Mouse (Mus musculus) heart, embryonic 16.5 days (tissue): ENCODE measurements around the gene Syn3. TPM values are rescaled to one million over a fixed set of nuclear protein-coding genes. Genes with fewer than 3 reads are reported as not detected.

Source experiments
- ATAC-seq: fragments of 200-750 bp; cut with Nextera tagmentation; replicated peaks from 2 replicates; pipeline ENCODE4 v1.8.0; 2017; ENCODE audit warnings: moderate number of reproducible peaks; ENCODE audit not compliant: insufficient read depth, low FRiP score; ENCODE audit errors: extremely low read depth
- H3K27ac ChIP-seq: fragments of 300-500 bp; sonication (generic); 2 replicates; pipeline ENCODE4 v1.5.1; 2014; ENCODE audit warnings: mild to moderate bottlenecking, low read length, control low read depth, moderate library complexity
- H3K27me3 ChIP-seq: fragments of 300-500 bp; sonication (generic); 2 replicates; pipeline ENCODE4 v1.6.1; 2014; ENCODE audit warnings: low read length, mixed read lengths; ENCODE audit not compliant: control insufficient read depth, insufficient read depth
- H3K36me3 ChIP-seq: fragments of 300-500 bp; sonication (generic); 2 replicates; pipeline ENCODE4 v1.6.1; 2014; ENCODE audit not compliant: control insufficient read depth, insufficient read depth
- H3K4me1 ChIP-seq: fragments of 300-500 bp; sonication (generic); 2 replicates; pipeline ENCODE4 v1.6.1; 2014; ENCODE audit warnings: low read length, mixed read lengths; ENCODE audit not compliant: control insufficient read depth, insufficient read depth
- H3K4me2 ChIP-seq: fragments of 300-500 bp; sonication (generic); 2 replicates; pipeline ENCODE4 v1.6.1; 2014; ENCODE audit warnings: low read depth, mild to moderate bottlenecking, control low read depth, low read length
- H3K4me3 ChIP-seq: fragments of 300-500 bp; sonication (generic); 2 replicates; pipeline ENCODE4 v1.5.1; 2014; ENCODE audit warnings: mild to moderate bottlenecking, control low read depth, low read length
- H3K9ac ChIP-seq: fragments of 300-500 bp; sonication (generic); 2 replicates; pipeline ENCODE4 v1.6.1; 2014; ENCODE audit warnings: low read length, control low read depth
- H3K9me3 ChIP-seq: fragments of 300-500 bp; sonication (generic); replicated peaks from 2 replicates; pipeline ENCODE4 v1.6.1; 2016; ENCODE audit warnings: low read length; ENCODE audit not compliant: control insufficient read depth
- WGBS: fragments of 180-500 bp; shearing (Covaris S2); extraction: QIAGEN DNeasy Blood & Tissue Kit; methylation state at CpG from one replicate; pipeline ENCODE4 v1.1.7; 2014; 5-methylcytosine and 5-hydroxymethylcytosine counted together
- polyA plus RNA-seq: library from polyadenylated mRNA; unstranded; fragments of >200 nt; fragmentation: Nextera tagmentation; extraction: Ambion mirVana; gene quantifications from 2 replicates; pipeline ENCODE4 v1.2.1, GENCODE M21; 2015

The Syn3 gene
- polyA plus RNA-seq, 1 experiment from 2014 or later: 0.68 TPM

DNA sequence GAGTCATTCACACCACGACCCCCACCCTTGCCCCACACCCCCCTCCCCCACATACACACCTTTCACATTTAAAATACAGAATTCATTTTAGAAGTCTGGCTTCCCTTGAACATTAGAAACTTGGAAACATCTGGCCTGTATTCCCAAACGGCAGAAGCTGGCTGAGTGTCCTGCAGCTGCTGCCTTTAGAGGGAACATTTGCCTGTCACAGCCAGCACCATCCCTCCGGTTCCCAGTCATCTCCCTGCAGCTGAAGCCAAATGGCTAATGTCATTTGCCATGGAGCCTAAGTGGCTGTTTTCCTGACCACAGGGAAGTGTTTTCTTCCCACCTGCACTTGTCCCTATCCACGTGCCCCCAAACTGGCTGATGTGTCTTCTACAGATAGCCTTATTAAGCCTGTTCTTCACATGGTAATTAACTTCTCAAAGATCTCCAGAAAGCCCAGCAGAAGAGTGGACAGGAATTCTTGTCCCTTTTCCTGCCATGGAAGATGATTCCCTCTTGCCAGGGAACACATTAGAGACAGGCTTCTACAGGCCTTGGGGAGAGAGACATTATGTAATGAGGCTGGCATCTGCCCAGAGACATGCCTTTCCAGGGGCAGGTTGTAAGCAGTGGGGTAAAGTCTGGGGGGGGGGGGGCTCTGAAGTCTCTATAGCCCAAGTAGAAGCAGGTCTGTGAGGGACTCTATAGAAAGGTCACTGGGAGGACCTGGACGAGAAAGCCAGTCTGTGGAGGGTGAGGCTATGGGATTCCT lies 43.2 kb downstream of the Syn3 start:
- H3K36me3 ChIP-seq: no peaks in the 10 kb centered on the region
- ATAC-seq: no peak
- H3K9me3 ChIP-seq: no peaks in the 10 kb centered on the region
- no peak overlapping the region for H3K27ac ChIP-seq
- H3K4me1 ChIP-seq: no peaks in the 10 kb centered on the region
- H3K4me2 ChIP-seq: no peak overlapping the region
- H3K27me3 ChIP-seq: no peaks in the 10 kb centered on the region
- WGBS: 54% methylated on average over 5 of the region's 5 CpGs
- no peak overlapping the region for H3K4me3 ChIP-seq
- no peak overlapping the region for H3K9ac ChIP-seq

DNA sequence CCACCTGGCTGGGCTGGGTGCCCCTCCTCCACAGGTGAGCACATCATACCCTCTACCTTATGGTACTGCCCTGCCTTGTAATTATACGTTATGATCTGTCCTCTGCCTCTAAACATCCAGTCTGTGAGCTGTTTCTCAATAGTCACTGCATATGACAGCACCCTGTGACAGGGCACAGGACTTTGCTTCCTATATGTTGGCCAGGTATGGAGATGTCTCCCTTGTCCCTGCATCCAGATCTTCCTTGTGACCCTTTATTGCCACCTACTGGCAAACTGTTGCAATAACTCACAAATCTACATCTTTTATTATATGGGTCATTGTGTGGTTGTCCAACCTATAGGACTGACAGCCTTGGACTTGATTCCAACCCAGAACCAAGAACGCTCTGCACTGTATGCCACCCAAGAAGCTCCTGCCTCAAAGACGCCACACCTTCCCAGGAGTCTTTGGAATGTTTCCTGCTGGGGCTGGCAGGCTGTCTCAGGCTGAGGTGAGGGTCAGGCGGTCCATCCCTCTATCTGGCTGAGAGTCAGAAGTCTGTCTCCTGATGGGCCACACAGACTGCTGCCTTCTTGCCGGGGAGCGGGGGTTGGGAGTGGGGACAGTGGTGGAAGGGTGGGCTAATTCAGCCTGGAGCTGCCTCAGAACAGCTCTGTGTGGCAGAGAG lies 46.2 kb downstream of the Syn3 start:
- Histone ChIP-seq H3K9me3 (no peaks in the 10 kb centered on the region), H3K36me3 (no peaks in the 10 kb centered on the region), H3K27me3 (no peaks in the 10 kb centered on the region), H3K9ac (no peak overlapping the region), H3K4me2 (no peak overlapping the region), H3K27ac (no peak overlapping the region), H3K4me3 (no peak overlapping the region), H3K4me1 (no peaks in the 10 kb centered on the region)
- 36% methylated on average over 6 of the region's 6 CpGs for WGBS
- no peak; the same call in 1 of the 2 replicates for ATAC-seq

DNA sequence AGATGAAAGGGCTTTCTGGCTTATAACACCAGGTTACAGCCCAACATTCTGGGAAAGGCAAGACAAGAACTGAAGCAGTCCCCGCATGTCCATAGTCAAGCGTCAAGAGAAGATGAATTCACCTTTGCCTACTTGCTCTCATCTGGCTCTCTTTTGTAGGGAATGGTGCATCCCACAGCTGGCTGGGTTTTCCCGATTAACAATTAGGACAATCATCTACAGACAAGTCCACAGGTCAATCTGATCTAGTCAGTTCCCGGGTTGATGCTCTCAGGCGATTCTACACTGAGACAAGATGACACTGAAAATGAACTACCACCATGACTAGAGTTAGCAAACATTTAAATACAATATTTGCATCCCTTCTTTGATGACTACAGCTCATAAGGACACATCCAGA lies 47.4 kb downstream of the Syn3 start:
- WGBS: 86% methylated on average over 5 of the region's 5 CpGs
- Histone ChIP-seq H3K4me2 (no peak overlapping the region), H3K36me3 (no peaks in the 10 kb centered on the region), H3K27ac (no peak overlapping the region), H3K4me1 (no peaks in the 10 kb centered on the region), H3K9me3 (no peaks in the 10 kb centered on the region), H3K9ac (no peak overlapping the region), H3K4me3 (no peak overlapping the region), H3K27me3 (no peaks in the 10 kb centered on the region)
- no peak for ATAC-seq

DNA sequence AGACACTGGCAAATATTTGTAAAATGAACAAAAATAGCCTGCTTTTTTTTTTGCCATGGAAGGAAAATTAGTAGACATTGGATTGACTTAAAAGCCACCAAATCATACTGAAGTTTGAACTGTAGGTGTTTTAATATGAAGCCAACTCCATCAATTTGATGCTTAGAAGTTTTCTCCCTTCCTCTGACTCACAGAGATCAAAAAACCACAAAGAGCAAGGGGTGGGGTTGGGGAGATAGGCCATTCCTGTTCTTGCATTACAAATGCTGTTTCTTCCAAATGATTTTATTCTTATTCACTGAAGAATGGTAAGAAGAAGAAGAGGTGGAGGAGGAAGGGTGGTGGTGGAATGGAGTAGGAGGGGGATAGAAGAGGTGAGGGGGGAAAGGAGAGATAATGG lies 52.0 kb downstream of the Syn3 start:
- Histone ChIP-seq H3K27me3 (no peaks in the 10 kb centered on the region), H3K4me2 (no peak overlapping the region), H3K9ac (no peak overlapping the region), H3K9me3 (no peaks in the 10 kb centered on the region), H3K4me1 (no peaks in the 10 kb centered on the region), H3K4me3 (no peak overlapping the region), H3K27ac (no peak overlapping the region), H3K36me3 (no peaks in the 10 kb centered on the region)
- no peak for ATAC-seq

DNA sequence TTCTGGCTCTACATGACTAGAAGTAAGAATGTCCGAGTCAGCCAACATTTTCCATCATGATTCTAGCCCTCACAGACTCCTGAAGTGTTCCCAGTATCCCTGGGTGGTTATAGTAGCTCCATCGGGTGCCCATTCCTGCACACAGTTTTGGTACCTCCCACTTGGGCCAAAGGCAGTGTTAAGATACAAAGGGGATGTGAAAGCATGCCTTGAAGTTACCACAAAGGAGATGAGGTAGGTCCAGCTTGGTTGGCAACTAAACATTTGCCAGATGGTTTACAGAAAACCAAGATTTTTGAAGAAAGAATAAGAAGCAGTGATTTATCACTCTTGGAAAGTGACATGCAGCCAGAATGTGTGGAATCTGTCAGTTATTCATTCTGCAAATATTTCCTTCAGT lies 53.5 kb downstream of the Syn3 start:
- Histone ChIP-seq H3K36me3 (no peaks in the 10 kb centered on the region), H3K27ac (no peak overlapping the region), H3K27me3 (no peaks in the 10 kb centered on the region), H3K9ac (no peak overlapping the region), H3K4me2 (no peak overlapping the region), H3K4me3 (no peak overlapping the region), H3K9me3 (no peaks in the 10 kb centered on the region), H3K4me1 (no peaks in the 10 kb centered on the region)
- ATAC-seq: no peak
- 60% methylated on average over 2 of the region's 2 CpGs for WGBS

DNA sequence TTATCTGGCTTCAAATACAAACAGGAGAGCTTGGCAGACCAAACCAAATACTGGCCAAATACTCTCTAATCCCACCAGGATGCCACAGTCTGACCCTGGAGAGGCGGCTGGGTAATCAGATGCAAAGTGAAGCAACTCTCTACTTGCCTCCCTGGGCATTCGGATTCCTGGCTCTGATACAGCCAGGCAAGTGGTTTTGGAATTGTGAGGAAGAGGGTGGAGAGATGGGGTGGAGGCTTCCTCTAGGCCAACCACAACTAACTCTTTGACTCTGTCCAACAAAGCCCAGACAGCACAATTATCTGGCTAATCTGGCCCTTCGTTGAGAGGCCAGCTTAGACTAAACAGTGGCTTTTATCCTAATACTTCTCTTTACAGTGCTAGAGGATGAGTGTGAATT lies 54.0 kb downstream of the Syn3 start:
- no peak for ATAC-seq
- H3K9me3 ChIP-seq: no peaks in the 10 kb centered on the region
- H3K36me3 ChIP-seq: no peaks in the 10 kb centered on the region
- no peaks in the 10 kb centered on the region for H3K4me1 ChIP-seq
- H3K27me3 ChIP-seq: no peaks in the 10 kb centered on the region
- no peak overlapping the region for H3K4me3 ChIP-seq
- WGBS: 60% methylated on average over 3 of the region's 3 CpGs
- no peak overlapping the region for H3K9ac ChIP-seq
- H3K27ac ChIP-seq: no peak overlapping the region
- H3K4me2 ChIP-seq: no peak overlapping the region

DNA sequence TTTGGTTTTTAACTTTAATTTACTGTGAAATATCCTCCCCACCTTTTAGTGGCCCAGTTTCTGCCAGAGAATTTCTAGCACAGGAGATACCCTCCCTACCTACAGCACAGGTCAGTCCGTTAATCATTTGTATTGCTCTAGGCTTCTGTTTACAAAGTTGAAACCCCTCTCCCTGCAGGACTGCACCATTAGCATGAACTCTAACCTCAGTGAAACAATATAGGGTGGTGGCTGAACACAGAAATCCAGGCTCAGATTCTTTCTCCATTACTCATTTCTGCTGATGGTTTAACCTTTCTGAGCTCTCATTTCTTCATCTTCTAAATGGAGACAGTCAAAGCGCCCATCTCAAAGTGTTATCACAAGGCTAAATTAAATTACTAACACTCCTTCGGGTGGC lies 56.9 kb downstream of the Syn3 start:
- no peak for ATAC-seq
- 61% methylated on average over 3 of the region's 3 CpGs for WGBS
- H3K36me3 ChIP-seq: no peaks in the 10 kb centered on the region
- H3K4me3 ChIP-seq: no peak overlapping the region
- no peaks in the 10 kb centered on the region for H3K9me3 ChIP-seq
- H3K4me2 ChIP-seq: no peak overlapping the region
- H3K4me1 ChIP-seq: no peaks in the 10 kb centered on the region
- H3K27ac ChIP-seq: no peak overlapping the region
- H3K9ac ChIP-seq: no peak overlapping the region
- H3K27me3 ChIP-seq: no peaks in the 10 kb centered on the region

DNA sequence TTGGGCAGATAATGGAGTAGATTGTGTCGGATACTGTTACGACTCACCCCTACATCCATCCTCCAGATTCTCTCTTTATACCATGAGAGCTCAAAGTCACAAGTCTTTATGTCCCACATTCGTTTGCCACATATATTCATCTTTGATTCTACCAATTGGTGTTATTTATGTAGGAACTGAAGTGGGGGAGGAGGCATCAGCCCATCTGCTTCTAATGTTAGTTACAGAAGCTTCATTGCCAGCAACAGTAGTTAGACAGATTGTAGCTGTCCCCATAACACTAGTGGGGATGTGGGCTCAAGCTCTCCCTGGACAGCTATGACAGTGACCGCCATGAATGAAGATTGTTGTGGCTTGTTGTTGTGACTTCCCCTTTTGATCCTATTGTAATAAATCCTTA lies 59.1 kb downstream of the Syn3 start:
- Histone ChIP-seq H3K27ac (no peak overlapping the region), H3K4me1 (no peaks in the 10 kb centered on the region), H3K4me3 (no peak overlapping the region), H3K27me3 (no peaks in the 10 kb centered on the region), H3K9me3 (no peaks in the 10 kb centered on the region), H3K9ac (no peak overlapping the region), H3K36me3 (no peaks in the 10 kb centered on the region), H3K4me2 (no peak overlapping the region)
- WGBS: 88% methylated on average over 4 of the region's 4 CpGs
- no peak for ATAC-seq

DNA sequence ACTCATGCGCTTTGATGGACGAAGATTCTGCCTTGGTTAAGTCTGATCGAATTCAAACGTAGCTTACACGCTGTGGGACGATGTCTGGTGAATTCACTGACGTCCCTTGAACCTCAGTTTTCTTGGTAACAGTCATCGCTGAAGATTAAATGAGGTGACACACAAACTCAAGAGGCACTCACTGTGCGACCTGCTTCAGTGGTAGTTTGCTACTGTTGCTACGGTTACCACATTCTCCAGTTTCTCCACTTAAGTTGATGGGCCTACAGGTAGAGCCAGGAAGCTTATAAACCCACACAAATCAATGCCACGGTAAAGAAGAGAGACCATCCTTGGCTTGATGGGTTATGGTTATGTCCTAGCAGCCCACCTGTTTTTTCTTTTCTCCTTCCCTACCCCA lies 61.4 kb downstream of the Syn3 start:
- Histone ChIP-seq H3K4me1 (no peaks in the 10 kb centered on the region), H3K4me3 (no peak overlapping the region), H3K27me3 (no peaks in the 10 kb centered on the region), H3K9ac (no peak overlapping the region), H3K4me2 (no peak overlapping the region), H3K27ac (no peak overlapping the region), H3K36me3 (no peaks in the 10 kb centered on the region), H3K9me3 (no peaks in the 10 kb centered on the region)
- no peak for ATAC-seq
- 79% methylated on average over 11 of the region's 11 CpGs for WGBS
